Mouse (Mus musculus): ENCODE data around the gene Med20.
"Not testable (repeated sequence)": the region's sequence is repeated elsewhere in the genome, so short reads cannot be mapped to it uniquely, and the experiment has no call there.

The Med20 gene

DNA sequence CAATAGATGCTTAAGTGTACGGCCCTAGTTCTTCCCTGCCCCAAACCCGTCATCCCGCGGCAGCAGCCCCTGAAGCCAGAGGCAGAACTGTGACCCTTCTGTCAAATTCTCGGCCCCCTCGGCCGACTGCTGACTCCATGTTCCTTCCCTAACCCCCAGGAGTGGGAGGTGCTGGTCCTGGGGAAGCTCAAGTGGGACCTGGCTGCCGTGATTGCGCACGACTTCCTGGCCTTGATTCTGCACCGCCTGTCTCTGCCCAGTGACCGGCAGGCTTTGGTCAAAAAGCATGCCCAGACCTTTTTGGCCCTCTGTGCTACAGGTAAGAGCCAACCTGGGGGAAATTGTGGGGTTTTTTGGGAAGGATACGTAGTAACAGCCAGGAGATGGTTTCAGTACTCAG, 14.1 kb upstream of the Med20 start:
- no peak for DNase-seq

DNA sequence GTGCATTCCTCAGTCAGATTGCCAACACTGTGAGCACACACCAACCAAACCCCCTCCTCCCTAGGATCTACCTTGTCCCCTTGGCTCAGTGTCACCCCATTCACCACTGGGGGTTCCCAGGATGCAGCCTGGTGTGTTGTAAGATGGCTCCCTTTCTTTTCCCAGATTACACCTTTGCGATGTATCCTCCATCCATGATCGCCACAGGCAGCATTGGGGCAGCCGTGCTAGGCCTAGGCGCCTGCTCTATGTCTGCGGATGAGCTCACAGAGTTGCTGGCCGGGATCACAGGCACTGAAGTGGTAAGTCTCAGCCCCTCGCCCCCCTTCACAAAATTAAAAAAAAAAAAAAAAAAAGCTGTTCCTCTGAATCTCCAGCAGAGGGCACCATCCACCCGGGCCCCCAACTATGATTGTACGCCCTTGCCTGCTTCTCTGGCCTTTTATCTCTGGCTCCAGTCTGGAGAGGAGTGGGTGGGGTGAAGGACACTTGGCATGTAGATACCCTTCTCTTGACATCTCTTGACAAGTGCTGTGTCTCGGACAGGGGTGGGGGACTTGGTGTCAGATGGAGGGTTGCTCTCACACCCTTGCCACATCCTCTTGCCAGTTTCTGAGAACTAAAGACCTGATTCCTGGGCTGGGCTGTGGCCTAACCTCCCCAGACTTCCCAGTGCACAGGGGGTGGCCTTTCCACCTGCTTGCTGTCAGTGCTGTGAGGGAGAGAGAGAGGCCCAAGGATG, 13.4 kb upstream of the Med20 start:
- DNase-seq, result peak; percentile 68 to 73

DNA sequence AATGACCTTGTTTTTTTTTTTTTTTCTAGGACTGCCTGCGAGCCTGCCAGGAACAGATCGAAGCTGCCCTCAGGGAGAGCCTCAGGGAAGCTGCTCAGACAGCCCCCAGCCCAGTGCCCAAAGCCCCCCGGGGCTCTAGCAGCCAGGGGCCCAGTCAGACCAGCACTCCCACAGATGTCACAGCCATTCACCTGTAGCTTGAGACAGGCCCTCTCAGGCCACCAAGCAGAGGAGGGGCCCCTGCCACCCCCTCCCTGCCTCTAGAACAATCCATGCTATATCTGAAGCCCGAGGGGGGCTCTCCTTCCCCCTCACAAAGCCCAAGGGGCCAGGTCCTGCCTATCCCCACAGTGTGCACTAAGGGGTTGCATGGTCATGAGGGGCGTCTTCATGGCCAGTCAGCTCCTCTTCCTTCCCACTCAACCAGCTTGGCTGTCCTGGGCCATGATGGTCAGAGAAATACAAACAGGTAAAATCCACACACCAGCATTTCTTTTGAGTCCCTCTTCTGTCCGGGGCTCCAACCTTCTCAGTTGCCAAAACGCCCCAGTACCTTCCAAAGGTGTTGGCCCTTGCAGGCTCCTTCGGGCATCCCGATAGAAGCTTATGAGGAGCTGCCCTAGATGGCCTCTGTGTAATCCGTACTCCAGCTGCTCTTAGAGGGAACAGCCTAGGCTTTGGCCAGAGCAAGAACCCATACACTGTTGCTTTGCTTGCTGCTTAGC, 12.6 kb upstream of the Med20 start:
- not testable (repeated sequence) for DNase-seq

DNA sequence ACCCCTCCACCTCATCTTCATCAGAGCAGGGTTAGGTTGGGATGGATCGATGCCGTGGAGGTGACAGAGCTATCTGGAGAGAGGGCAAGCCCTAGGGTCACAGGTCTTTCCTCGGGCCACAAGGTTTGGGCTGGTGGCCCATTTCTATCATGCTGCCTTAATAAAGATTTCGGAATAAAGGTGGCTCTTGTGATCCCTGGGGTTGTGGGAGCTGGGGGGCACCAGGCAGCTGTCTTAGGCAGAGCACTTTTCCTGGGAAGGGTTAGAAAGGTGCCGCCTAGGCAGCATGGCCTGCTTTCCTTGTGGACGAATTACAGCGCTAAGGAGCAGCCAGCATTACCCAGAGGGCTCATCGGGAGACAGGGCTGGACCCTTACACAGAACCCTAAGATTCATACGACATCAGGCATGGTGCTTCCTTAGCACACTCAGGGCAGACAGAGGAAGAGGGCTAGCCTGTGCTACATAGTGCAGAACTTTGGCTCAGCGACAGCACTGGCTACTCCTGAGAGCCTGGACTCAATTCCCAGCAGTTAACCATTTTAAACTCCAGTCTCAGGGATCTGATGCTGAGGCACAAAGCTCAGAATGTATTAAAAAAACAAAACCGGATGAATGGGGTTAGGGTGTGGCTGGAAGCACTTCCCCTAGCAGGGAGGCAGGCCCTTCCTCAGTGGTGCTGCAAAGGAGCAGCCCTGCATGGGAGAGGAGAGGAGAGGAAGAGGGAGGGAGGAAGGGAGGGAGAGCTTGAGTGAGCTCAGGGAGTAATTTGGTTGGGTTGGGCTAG, 11.7 kb upstream of the Med20 start:
- DNase-seq, result peak; percentile 26 to 28

DNA sequence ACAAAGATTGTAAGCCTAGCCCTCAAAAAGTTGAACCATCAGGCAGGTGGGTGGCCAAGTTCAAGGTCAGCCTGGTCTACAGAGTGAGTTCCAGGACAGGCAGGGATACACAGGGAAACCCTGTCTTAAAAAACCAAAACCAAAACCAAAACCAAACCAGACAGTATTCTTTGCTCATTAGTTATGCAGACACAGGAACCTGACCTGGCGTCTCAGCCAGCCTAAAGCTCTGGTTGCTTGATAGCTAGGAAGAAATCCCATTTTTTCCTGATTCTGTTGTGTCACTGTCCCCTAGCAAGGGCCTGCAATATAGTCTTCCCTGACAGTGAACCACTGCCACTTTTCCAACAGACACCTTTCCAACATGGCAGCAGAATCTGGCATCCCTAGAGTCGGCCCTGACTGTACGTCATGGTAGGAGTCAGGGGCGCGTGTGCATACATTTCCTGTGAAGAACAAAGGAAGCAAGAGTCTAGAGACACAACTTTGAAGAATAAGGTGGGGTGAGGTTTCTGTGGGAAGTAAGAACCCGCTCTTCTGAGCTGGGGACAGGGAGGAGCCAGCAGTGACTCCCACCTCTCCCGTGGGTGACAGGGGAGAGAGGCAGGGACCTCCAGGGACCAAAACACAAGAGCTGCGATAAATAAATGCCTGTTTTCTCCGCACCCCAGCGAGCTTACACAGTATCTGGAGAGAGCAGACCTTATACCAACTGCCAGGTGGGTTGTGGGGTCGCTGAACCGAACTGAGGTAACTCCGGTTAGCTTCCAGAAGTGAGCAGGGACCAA, 10.6 kb upstream of the Med20 start:
- DNase-seq, result peak in 1 of 2 experiments; percentile 36

DNA sequence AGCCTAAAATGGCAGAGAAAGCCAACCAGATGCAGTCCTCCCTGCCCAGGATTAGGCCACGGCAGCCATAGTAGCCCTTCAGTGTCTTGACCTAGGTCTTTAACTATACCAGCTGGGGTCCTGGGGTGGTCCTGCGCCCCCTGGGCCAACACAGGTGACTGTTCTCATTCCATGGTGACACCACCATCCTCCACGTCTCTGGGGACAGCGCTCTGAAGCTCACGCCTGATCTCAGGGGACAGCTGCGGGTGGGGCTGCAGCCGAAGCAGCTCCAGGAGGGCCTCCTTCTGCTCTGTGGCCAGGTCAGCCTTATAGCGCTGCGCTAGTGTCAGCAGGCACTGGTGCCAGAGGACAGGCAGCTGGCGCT, 10.0 kb upstream of the Med20 start:
- DNase-seq, result no peak

DNA sequence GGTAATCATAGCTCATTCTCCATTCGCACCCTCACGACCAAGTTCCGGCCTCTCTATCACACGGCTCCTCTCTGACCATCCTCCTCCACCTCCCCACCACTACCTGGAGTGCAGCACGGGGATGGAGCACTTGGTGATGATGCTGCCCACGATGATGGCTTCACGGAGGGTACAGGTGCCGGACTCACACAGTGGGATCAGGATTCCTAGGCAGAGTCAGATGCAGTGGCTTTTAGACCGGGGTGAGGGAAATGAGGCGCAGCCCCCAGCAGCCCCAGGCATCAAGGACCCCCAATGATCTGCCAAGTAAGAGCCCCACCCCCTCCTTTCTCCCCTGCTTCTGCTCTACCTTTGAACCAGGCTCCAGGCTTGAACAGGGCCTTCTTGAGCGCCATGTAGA, 9.1 kb upstream of the Med20 start:
- no peak for DNase-seq

GRCm38 (mm10) chr17:47606220-47606619, 5.2 kb upstream of the Med20 start:
- peak; percentile 36 to 40 for DNase-seq

DNA sequence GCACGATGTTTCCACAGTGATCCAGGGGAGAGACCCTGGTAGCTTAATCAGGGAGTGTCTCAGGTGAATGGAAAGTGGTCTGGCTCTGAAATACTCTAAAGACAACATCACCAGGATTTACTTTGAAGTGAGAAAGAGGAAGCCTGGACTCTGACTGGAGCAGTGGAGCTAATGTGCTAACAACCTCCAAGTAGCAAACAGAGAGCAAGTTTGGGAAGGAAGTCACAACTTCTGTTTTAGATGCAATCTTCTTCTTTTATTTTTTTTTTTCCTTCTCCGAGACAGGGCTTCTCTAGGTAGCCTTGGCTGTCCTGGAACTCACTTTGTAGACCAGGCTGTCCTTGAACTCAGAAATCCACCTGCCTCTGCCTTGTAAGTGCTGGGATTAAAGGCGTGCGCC, 2.2 kb upstream of the Med20 start:
- no peak for DNase-seq

DNA sequence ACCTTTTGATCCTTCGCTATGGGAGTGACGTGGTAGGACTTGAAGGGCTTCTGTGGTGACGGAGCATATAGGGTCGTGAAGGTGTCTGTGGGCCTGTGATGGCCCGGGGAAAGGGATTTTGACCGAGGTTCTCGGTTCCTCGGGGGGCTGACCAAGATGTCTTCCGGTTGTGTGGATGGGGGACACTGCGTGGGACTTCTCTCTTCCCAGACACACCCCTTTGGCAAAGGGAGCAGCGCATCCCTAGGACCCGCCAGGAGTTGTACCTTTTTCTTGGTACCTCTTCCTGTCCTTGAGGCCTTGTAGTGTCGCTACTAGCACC, 240 bp downstream of the Med20 start:
- DNase-seq, result no peak

GRCm38 (mm10) chr17:47614018-47614417, 2.6 kb downstream of the Med20 start:
- DNase-seq, result peak; percentile 66 to 67

- no peak for DNase-seq
These were observed 4.7 kb downstream of the Med20 start for GRCm38 (mm10) chr17:47616119-47616518.

GRCm38 (mm10) chr17:47616652-47617051, 5.3 kb downstream of the Med20 start:
- DNase-seq, result no peak

DNA sequence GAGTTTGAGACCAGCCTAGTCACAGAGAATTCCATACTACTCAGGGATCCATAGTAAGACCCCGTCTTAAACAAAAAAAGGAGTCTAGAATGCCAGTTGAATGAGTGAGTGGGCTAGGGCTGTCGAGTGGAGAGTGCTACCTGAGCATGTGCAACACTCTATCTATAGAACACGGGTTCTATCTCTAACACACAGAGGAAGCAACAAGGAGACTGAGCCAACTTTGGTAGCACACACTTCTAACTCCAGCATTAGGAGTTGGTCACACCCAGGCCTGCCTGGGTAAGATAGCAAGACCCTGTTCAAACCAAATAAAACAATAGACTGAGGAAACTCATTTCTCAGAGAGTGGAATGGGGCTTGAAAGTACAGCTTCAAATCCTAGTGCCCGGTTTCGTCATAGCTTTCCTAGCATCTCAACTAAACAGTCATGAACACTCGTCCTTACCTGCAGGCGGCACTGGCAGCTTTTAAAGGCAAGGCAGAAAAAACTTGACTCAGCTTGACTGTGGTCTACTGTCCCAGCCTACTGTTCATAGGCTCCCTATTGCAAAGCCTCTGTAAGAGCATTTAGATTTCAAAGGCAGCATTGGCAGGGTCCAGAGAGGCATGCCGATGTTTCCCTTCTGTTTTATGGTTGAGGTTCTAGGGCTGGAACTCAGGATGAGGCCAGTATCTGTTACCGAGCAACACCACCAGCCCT, 6.4 kb downstream of the Med20 start:
- DNase-seq, result no peak

DNA sequence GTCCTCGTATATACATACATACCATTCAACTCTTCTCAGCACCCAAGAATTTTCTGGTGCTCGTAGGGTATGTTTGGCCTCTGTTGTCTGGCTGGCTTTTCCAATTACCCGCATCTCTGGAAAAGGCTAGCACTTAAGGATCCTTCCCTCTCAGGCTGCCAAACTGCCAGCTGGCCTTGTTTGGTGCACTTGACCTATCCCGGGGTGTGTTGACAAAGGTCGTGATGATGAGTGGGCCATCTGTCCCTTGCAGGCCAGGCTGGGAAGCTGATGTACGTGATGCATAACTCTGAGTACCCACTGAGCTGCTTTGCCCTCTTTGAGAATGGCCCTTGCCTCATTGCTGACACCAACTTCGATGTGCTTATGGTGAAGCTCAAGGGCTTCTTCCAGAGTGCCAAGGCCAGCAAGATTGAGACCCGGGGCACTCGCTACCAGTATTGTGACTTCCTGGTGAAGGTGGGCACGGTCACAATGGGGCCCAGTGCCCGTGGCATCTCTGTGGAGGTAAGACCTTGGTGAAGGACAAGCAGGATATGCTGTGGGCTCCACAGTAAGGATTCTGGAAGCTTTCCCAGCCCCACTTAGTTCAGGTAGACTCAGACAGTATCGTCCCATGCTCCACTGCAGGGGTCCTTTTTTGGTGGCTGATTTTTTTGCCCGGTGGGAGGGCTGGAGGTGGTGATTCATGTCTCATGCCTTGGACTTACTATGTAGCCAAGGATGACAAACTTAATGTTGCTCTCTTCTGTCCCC, 7.4 kb downstream of the Med20 start:
- DNase-seq, result no peak

GRCm38 (mm10) chr17:47622912-47623554, 11.7 kb downstream of the Med20 start:
- DNase-seq, result no peak

- DNase-seq, result not testable (repeated sequence)
These were observed 13.2 kb downstream of the Med20 start for GRCm38 (mm10) chr17:47624572-47624971.

DNA sequence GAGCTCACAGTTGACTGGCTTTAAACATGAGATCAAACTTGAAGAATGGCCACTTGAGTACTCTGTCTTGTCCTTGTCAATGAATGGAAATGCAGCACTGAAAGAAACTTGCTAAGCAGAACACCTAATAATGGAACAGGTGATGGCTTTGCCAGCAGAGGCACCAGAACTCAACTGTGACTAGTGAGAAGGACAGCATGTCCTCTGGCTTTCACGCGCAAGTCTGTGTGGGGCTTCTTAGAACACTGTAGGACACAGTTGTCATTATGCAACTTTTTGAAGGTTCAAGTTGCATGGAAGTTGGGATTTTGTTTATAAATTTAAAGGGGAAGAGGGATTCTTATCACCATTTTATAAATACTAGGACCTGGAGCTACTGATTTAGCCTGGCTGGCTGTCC, 13.7 kb downstream of the Med20 start:
- DNase-seq, result no peak

- no peak for DNase-seq
These were observed 14.6 kb downstream of the Med20 start for GRCm38 (mm10) chr17:47626031-47626430.

- DNase-seq, result no peak
These were observed 16.4 kb downstream of the Med20 start for GRCm38 (mm10) chr17:47627791-47628190.
